Mouse (Mus musculus): ENCODE data around the gene Nlrp9b.
A peak's percentile ranks its signal among the peaks of the same experiment; 100 is the strongest.

DNA sequence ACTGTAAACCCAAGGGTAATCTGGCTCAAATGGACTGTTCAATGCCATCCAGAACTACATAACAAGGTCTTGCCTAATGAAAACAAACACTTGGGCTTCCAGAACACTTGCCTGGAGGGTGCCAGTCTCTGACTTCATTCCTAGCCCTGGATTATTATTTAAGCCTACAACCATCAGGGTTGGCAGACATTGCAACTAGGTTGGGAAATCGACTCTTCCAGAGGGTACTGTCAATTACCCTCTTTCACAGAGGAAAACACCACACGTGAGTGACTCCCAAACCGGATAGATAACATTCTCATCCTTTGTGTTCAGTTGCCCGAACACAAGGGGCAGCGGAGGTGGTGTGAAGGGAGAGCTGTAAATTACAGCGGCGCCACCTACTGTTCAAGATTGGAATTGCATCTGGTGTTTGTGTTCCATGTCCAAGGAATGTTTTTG, 34.9 kb upstream of the Nlrp9b start:
- peak; percentile 73 for TF ChIP-seq CTCF (conservative IDR thresholded peaks at IDR 0.05; ENCODE audit: low read length)
- no peak for TF ChIP-seq NANOG (IDR thresholded peaks at IDR 0.05; ENCODE audit: borderline replicate concordance, low read length)
